Mouse (Mus musculus) liver, embryonic 15.5 days (tissue): Measurements from ENCODE around the gene Pdlim7. TPM values are rescaled to one million over a fixed set of nuclear protein-coding genes. Genes with fewer than 3 reads are reported as not detected.

Experiments
- ATAC-seq: fragments of 200-750 bp; cut with Nextera tagmentation; 2 replicates; pipeline ENCODE4 v1.8.0; 2017; ENCODE audit warnings: moderate number of reproducible peaks, mild to moderate bottlenecking, moderate library complexity; ENCODE audit not compliant: insufficient read depth
- H3K27ac ChIP-seq: fragments of 300-500 bp; sonication (generic); replicated peaks from 2 replicates; pipeline ENCODE4 v1.5.1; 2015; ENCODE audit warnings: mild to moderate bottlenecking, inconsistent platforms
- H3K27me3 ChIP-seq: fragments of 300-500 bp; sonication (generic); 2 replicates; pipeline ENCODE4 v1.6.1; 2015; ENCODE audit warnings: mild to moderate bottlenecking, inconsistent platforms
- H3K36me3 ChIP-seq: fragments of 300-500 bp; sonication (generic); replicated peaks from 2 replicates; pipeline ENCODE4 v1.6.1; 2015; ENCODE audit warnings: moderate library complexity, mild to moderate bottlenecking, inconsistent platforms
- H3K4me1 ChIP-seq: fragments of 300-500 bp; sonication (generic); replicated peaks from 2 replicates; pipeline ENCODE4 v1.6.1; 2015; ENCODE audit warnings: inconsistent platforms
- H3K4me2 ChIP-seq: fragments of 300-500 bp; sonication (generic); 2 replicates; pipeline ENCODE4 v1.6.1; 2015; ENCODE audit warnings: moderate library complexity, mild to moderate bottlenecking, inconsistent platforms
- H3K4me3 ChIP-seq: fragments of 300-500 bp; sonication (generic); replicated peaks from 2 replicates; pipeline ENCODE4 v1.5.1; 2015; ENCODE audit warnings: mild to moderate bottlenecking, inconsistent platforms
- H3K9ac ChIP-seq: fragments of 300-500 bp; sonication (generic); 2 replicates; pipeline ENCODE4 v1.6.1; 2015; ENCODE audit warnings: moderate library complexity, mild to moderate bottlenecking, inconsistent platforms
- H3K9me3 ChIP-seq: fragments of 300-500 bp; sonication (generic); replicated peaks from 2 replicates; pipeline ENCODE4 v1.6.1; 2016; ENCODE audit warnings: inconsistent platforms
- WGBS: fragments of 180-500 bp; shearing (Covaris S2); methylation state at CpG from one replicate; pipeline ENCODE4 v1.1.7; 2015; ENCODE audit warnings: mixed read lengths; ENCODE audit not compliant: insufficient replicate concordance; 5-methylcytosine and 5-hydroxymethylcytosine counted together
- polyA plus RNA-seq: library from polyadenylated mRNA; unstranded; fragments of >200 nt; fragmentation: Nextera tagmentation; extraction: Ambion mirVana; gene quantifications from 2 replicates; pipeline ENCODE4 v1.2.1, GENCODE M21; 2015

Pdlim7 gene
- 25.2 and 29.5 TPM in 2 replicates for polyA plus RNA-seq

DNA sequence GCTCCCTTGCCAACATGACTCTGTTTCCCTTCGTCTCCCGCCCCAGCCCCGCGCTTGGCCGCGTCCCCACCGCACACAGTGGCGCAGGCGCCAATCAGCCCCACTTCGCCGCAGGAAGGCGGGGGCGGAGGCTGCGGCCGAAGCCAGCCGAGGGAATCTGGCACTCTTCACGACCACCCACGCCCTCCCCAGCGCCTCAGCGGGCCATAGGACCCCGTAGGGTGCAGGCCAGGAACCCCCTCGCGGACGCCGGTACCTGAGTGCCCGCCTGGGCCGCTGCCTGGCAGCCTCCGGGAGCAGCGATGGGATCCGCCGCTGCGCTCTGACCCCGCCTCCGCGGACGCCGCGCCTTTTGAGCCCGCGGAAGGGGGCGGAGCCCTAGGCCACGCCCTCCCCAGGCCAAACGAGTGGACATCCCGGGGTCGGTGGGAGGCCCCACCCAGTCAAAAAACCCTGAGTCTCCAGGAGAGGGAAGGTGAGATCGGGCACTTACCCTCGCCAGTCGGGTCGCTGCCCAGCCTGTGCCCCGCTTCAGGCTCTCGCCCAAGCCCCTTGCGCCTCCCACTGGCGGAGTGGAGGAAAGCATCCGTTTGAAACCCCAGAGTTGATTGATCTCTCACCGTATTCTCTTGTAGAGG is at the start of gene Pdlim7:
Pdlim7 (minus strand) TSS at position 566 of the 638 bp plus-strand sequence.
- WGBS = under 1% methylated on average over 54 of the region's 55 CpGs
- Histone ChIP-seq H3K4me1 (peaks cover 43% of the 10 kb centered on the region), H3K9ac (peak within 1 kb of the TSS; percentile 72), H3K27ac (peak within 1 kb of the TSS; percentile 60), H3K9me3 (no peaks in the 10 kb centered on the region), H3K4me2 (peak within 1 kb of the TSS; percentile 98), H3K27me3 (peaks cover 20% of the 10 kb centered on the region), H3K4me3 (peak within 1 kb of the TSS; percentile 76), H3K36me3 (peaks cover 11% of the 10 kb centered on the region; the same call in 1 of the 2 replicates)
- peak; percentile 58 for ATAC-seq

DNA sequence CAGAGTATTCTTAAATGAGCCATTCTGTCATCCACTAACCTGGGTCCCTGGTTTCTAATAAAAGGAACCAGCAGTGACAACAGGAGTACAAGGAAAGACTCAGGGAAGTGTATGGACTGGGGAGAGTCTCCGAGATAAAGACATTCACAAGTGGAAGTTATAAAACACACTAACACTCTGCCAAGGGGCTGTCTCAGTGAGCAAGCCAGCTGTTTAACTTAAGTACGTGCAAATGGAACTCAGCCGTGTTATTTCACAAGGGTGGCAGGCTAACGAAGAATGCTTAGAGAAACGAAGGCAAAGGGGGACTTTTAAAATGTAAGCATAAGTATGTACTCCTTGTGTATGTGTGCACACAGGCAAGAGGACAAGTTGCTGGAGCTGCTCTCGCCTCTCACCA is 44.0 kb upstream of the Pdlim7 start:
- no peak for ATAC-seq
- Histone ChIP-seq H3K4me2 (no peak overlapping the region), H3K4me1 (no peaks in the 10 kb centered on the region), H3K27ac (no peak overlapping the region), H3K36me3 (peaks cover 42% of the 10 kb centered on the region), H3K4me3 (no peak overlapping the region), H3K9ac (no peak overlapping the region), H3K9me3 (no peaks in the 10 kb centered on the region), H3K27me3 (no peaks in the 10 kb centered on the region)
- 77% methylated on average over 6 of the region's 6 CpGs for WGBS

DNA sequence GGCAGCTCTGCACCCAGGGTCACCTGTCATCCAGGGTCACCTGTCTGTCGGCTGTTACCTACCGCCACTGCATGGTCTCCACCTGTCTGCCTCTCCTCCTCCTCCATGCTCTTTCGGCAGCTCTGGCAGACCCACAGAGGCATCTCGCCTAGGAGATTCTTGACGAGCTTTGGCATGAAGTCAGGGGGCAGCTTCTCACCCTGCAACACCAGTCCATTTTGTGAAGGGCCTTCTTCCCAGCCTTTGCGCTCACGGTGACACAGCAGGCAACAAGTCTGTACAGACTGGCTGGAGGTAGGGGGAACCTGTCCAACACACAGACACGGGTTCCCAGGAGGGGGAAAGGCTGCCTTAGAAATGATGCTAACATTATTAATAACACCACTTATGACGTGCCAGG is 42.4 kb upstream of the Pdlim7 start:
- ATAC-seq = no peak
- no peaks in the 10 kb centered on the region for H3K9me3 ChIP-seq
- H3K9ac ChIP-seq = no peak overlapping the region
- no peak overlapping the region for H3K4me3 ChIP-seq
- H3K4me2 ChIP-seq = no peak overlapping the region
- H3K36me3 ChIP-seq = peaks cover 47% of the 10 kb centered on the region
- H3K27me3 ChIP-seq = no peaks in the 10 kb centered on the region
- no peak overlapping the region for H3K27ac ChIP-seq
- no peaks in the 10 kb centered on the region for H3K4me1 ChIP-seq
- 82% methylated on average over 9 of the region's 9 CpGs for WGBS

DNA sequence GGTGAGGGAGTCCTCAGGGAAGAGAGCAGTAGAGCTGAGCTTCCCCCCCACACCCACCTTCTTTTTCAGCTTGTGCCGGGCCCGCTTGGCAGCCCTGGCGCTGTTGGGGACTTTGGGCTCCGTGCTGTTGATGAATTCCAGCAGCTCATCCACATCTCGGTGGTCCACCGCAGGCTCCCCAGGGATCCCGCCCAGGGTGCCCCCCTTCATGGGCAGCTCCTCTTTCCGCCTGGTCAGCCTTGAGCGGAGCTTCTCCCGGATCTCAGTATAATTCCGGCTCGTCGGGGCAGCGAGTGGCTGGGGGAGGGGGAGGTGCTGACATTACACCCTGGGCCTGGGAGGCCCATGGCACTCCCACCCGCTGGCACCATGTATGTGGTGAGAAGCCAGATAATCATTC is 35.6 kb upstream of the Pdlim7 start:
- H3K4me1 ChIP-seq = peaks cover 17% of the 10 kb centered on the region
- peaks cover 64% of the 10 kb centered on the region for H3K36me3 ChIP-seq
- no peak overlapping the region for H3K4me3 ChIP-seq
- H3K9ac ChIP-seq = no peak overlapping the region
- H3K4me2 ChIP-seq = no peak overlapping the region
- 80% methylated on average over 15 of the region's 15 CpGs for WGBS
- no peak overlapping the region for H3K27ac ChIP-seq
- ATAC-seq = no peak
- H3K9me3 ChIP-seq = no peaks in the 10 kb centered on the region
- no peaks in the 10 kb centered on the region for H3K27me3 ChIP-seq

DNA sequence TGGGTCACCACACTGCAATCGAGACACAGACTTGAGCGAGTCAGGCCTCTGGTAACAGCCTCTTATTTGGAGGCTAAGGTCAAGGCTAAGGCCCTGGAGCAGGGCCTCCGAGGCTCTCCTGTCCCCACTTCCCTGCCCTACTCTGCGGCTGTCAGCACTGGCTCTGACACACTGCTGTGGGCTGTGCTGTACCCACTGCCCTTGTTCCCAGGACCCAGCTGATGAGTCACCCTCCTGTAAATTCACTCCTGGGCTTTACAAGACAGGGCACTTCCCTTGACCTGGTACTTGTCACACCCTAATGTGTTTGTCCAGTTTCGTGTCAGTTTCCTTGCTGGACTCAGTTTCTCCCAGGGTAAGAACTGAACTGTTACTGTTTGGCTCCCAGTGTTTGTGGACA is 35.0 kb upstream of the Pdlim7 start:
- peaks cover 66% of the 10 kb centered on the region for H3K36me3 ChIP-seq
- no peak for ATAC-seq
- 81% methylated on average over 5 of the region's 5 CpGs for WGBS

DNA sequence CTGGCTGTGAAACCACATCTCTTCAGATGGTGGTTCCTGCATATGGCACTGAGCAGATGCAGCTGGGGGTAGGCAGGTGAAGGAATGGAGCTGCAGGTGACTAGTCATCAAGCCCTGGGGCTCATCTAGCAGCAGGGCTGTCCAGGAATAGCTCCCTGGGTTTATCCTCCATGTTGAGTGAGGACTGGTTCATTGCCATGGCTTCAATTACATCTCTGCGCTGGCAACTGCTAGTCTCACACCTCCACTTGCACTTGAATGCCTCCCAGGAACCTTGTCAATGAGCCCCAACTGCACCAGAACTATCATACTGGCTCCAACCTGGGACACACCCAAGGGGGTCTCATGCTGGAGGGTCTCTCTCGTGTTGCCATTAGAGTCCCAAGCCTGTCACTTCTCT is 34.4 kb upstream of the Pdlim7 start:
- ATAC-seq = no peak
- no peak overlapping the region for H3K27ac ChIP-seq
- peaks cover 71% of the 10 kb centered on the region for H3K36me3 ChIP-seq
- no peaks in the 10 kb centered on the region for H3K9me3 ChIP-seq
- no peak overlapping the region for H3K9ac ChIP-seq
- H3K4me3 ChIP-seq = no peak overlapping the region
- WGBS = 75% methylated on average over 2 of the region's 2 CpGs
- no peaks in the 10 kb centered on the region for H3K27me3 ChIP-seq
- H3K4me1 ChIP-seq = peaks cover 19% of the 10 kb centered on the region
- no peak overlapping the region for H3K4me2 ChIP-seq

More for the DNA sequence above, 35.0 kb upstream of the Pdlim7 start:
- no peak overlapping the region for H3K4me2 ChIP-seq
- H3K27ac ChIP-seq = no peak overlapping the region
- no peaks in the 10 kb centered on the region for H3K27me3 ChIP-seq
- H3K9me3 ChIP-seq = no peaks in the 10 kb centered on the region
- H3K4me1 ChIP-seq = peaks cover 19% of the 10 kb centered on the region
- H3K9ac ChIP-seq = no peak overlapping the region
- no peak overlapping the region for H3K4me3 ChIP-seq

DNA sequence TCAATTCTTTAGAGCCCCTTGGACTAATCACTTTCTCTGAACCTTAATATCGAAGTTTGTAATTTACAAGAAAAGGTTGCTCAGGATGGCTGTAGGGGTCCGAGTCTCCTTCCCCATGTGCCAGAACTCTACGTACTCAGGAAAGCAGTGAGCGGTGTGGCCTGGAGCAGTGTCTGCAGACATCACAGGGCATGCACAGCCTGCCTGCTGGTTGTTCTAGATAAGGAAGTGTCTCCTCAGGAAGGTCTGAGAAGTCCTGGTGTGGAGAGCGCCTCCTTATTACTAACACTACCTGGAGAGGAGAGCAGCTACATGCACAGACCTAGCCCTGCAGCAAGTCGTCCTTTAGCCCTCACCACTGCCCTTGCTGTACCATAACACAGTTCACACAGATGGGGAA is 31.3 kb upstream of the Pdlim7 start:
- H3K9me3 ChIP-seq = no peaks in the 10 kb centered on the region
- no peak overlapping the region for H3K4me3 ChIP-seq
- peak; percentile 83 for ATAC-seq
- H3K4me2 ChIP-seq = no peak overlapping the region
- H3K27me3 ChIP-seq = no peaks in the 10 kb centered on the region
- WGBS = 29% methylated on average over 6 of the region's 6 CpGs
- H3K4me1 ChIP-seq = peaks cover 27% of the 10 kb centered on the region
- 0 out of 2 replicates have a peak overlapping the region, but pooled peaks have one; percentile 30 for H3K27ac ChIP-seq
- peaks cover 84% of the 10 kb centered on the region for H3K36me3 ChIP-seq
- no peak overlapping the region for H3K9ac ChIP-seq

DNA sequence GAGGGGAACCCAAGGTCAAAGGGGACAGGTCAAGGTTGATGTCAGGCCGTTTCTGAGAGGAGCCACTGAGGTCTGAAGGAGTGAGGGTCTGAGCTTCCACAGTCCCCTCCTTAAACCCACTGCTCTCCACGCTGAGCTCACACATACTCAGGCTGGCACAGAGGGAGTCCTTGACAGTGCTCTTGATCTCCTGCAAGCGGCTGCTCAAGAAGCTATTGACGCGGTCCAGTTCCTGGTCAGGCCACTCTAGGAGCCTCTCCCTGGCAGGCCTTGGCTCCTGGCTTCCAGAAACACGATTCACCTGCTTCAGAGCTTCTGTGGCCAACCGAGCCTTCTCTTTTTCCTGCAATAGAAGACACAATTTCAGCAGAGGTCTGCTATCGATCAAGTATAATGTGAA is 30.0 kb upstream of the Pdlim7 start:
- Histone ChIP-seq H3K36me3 (peaks cover 83% of the 10 kb centered on the region), H3K9ac (no peak overlapping the region), H3K27ac (no peak overlapping the region), H3K9me3 (no peaks in the 10 kb centered on the region), H3K27me3 (no peaks in the 10 kb centered on the region), H3K4me3 (no peak overlapping the region), H3K4me2 (no peak overlapping the region), H3K4me1 (peaks cover 27% of the 10 kb centered on the region)
- no peak for ATAC-seq
- 76% methylated on average over 8 of the region's 8 CpGs for WGBS

DNA sequence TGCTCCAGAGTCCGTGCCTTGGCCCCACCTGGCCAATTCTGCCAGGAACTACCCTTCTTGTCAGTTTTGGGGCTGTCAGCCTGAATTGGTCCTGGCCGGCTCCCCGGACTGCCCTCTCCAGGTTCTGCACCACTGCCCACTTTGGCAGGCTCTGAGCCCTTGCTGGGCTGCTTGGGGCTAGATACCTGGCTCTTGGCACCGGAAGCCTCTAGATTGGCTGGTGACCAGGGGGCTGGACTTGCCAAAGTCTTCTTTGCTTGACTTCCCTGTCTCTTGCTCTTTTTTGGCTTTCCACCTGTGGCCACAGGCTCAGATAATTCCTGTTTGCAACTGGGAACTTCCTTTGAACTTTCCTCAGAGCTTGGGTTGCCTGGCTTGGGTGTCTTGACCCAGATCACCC is 29.4 kb upstream of the Pdlim7 start:
- ATAC-seq = no peak
- Histone ChIP-seq H3K36me3 (peaks cover 81% of the 10 kb centered on the region), H3K9ac (no peak overlapping the region), H3K27me3 (no peaks in the 10 kb centered on the region), H3K27ac (no peak overlapping the region), H3K4me3 (no peak overlapping the region), H3K4me1 (peaks cover 27% of the 10 kb centered on the region), H3K4me2 (no peak overlapping the region), H3K9me3 (no peaks in the 10 kb centered on the region)
- 80% methylated on average over 4 of the region's 4 CpGs for WGBS

DNA sequence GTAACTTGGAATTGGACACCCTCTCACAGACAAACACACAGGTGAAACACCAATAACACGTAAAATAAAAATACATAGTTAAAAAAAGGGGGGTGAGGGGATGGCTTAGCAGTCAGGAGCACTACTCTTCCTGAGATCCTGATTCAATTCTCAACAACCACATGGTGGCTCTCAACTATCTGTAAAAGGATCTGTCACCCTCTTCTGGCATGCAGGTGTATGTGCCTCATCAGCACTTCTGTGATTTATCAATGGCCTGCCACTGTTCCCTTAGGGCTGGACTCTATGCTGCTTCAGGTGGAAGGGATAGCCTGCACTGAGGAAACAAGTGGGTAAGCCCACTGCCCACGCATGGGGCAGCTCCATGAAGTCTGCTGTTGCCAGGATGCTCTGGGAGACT is 27.5 kb upstream of the Pdlim7 start:
- Histone ChIP-seq H3K4me3 (no peak overlapping the region), H3K9me3 (no peaks in the 10 kb centered on the region), H3K27ac (no peak overlapping the region), H3K9ac (no peak overlapping the region), H3K27me3 (no peaks in the 10 kb centered on the region), H3K4me1 (peaks cover 36% of the 10 kb centered on the region), H3K36me3 (peaks cover 66% of the 10 kb centered on the region), H3K4me2 (no peak overlapping the region)
- 70% methylated on average over 2 of the region's 2 CpGs for WGBS
- ATAC-seq = no peak

DNA sequence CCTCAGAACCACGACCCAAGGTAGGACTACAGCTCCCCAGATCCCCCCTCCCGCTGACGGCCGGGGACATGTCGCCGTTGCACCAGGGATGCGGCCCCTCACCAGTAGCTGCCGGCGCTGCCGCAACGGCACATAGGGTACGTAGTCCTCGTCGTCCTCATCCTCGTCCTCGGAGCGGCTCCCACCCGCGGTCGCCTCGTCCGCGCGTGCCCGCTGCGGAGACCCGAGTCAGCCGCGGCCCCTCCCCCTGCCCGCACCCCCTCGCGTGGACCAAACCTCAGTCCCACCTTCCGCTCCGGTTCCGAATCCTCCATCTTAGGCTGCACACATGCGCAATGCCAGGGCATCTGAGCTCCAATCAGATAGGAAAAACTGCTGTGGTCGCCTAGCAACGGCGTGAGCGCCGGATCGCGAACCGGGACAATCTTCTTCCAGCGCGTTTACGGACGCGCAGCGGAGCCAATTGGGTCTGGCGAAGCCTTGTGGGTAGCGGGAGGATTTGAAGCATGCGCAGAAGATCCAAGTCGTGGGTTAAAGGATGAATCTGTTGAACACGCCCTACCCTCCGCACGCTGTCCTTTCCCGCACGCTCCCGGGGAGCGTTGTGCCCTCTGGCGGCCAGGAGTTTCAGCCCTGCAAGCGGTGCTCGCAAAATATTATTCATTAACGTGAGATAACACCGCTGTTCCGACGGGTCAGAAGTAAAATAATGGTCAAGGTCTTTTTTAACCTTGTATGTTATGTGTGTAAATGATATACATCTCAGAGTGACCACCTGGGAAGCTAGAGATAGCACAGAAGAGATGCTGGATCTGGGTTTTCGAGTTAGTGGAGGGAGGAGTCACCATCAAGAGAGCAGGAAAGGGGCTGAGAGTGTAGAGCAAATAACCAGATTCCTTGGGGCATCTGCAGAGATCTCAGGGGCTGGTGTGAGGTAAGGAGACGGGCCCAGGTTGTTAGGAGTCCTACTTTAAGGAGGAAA is 23.0 kb upstream of the Pdlim7 start, which contains the start of gene Ddx41:
Ddx41 (minus strand) TSS at position 465 of the 982 bp plus-strand sequence.
- Histone ChIP-seq H3K9ac (peak within 1 kb of the TSS; percentile 78), H3K27me3 (no peaks in the 10 kb centered on the region), H3K27ac (peak within 1 kb of the TSS; percentile 73), H3K4me2 (peak within 1 kb of the TSS; percentile 94), H3K36me3 (peaks cover 66% of the 10 kb centered on the region), H3K9me3 (no peaks in the 10 kb centered on the region), H3K4me3 (peak within 1 kb of the TSS; percentile 93), H3K4me1 (peaks cover 30% of the 10 kb centered on the region)
- WGBS = under 1% methylated on average over 70 of the region's 70 CpGs
- peak; percentile 99 for ATAC-seq
